Mouse (Mus musculus) monocyte, adult 5-6 weeks (primary cell): ENCODE data around the gene Gm20696. TPM values are rescaled to one million over a fixed set of nuclear protein-coding genes. Genes with fewer than 3 reads are reported as not detected.

Experiments
- ATAC-seq: fragments of 153-309, 156-312 bp; replicated peaks from 2 replicates; pipeline ENCODE4 v1.8.0; 2017; ENCODE audit warnings: mild to moderate bottlenecking; ENCODE audit not compliant: low TSS enrichment, insufficient number of reproducible peaks, severe bottlenecking, poor library complexity, low FRiP score
- total RNA-seq: library from RNA; stranded (forward); fragments of 200-1000, 200-491, 200-594 nt; gene quantifications from 3 replicates; pipeline ENCODE4 v1.2.3, GENCODE M21; 2017

Gm20696 gene
- total RNA-seq, 1 experiment from 2014 or later: 12.8 TPM

GRCm38 (mm10) chr6:99369156-99369555 is 297.4 kb downstream of the Gm20696 start:
- ATAC-seq: no peak

- ATAC-seq: no peak
Measured at GRCm38 (mm10) chr6:99368118-99368753, 298.4 kb downstream of the Gm20696 start.

- no peak for ATAC-seq
Measured at GRCm38 (mm10) chr6:99364545-99364944, 302.1 kb downstream of the Gm20696 start.

GRCm38 (mm10) chr6:99360581-99360980 is 306.0 kb downstream of the Gm20696 start:
- ATAC-seq: no peak

- no peak for ATAC-seq
Measured at GRCm38 (mm10) chr6:99359765-99360499, 306.7 kb downstream of the Gm20696 start.

GRCm38 (mm10) chr6:99359036-99359698 is 307.4 kb downstream of the Gm20696 start:
- ATAC-seq: peak; percentile 22; the same call in 1 of the 2 replicates

- peak; percentile 65; the same call in 1 of the 2 replicates for ATAC-seq
Measured at GRCm38 (mm10) chr6:99357931-99358330, 308.7 kb downstream of the Gm20696 start.

- no peak for ATAC-seq
Measured at GRCm38 (mm10) chr6:99354338-99354737, 312.3 kb downstream of the Gm20696 start.

GRCm38 (mm10) chr6:99353441-99353840 is 313.2 kb downstream of the Gm20696 start:
- ATAC-seq: no peak

GRCm38 (mm10) chr6:99350566-99350965 is 316.0 kb downstream of the Gm20696 start:
- ATAC-seq: no peak

GRCm38 (mm10) chr6:99350156-99350555 is 316.4 kb downstream of the Gm20696 start:
- no peak for ATAC-seq

- ATAC-seq: no peak
Measured at GRCm38 (mm10) chr6:99347836-99348235, 318.8 kb downstream of the Gm20696 start.

GRCm38 (mm10) chr6:99344966-99345365 is 321.6 kb downstream of the Gm20696 start:
- no peak for ATAC-seq

GRCm38 (mm10) chr6:99344357-99344756 is 322.2 kb downstream of the Gm20696 start:
- ATAC-seq: peak; percentile 63

GRCm38 (mm10) chr6:99343815-99344214 is 322.8 kb downstream of the Gm20696 start:
- no peak for ATAC-seq

- peak; percentile 67; the same call in 1 of the 2 replicates for ATAC-seq
Measured at GRCm38 (mm10) chr6:99342416-99342815, 324.2 kb downstream of the Gm20696 start.

GRCm38 (mm10) chr6:99340902-99341301 is 325.7 kb downstream of the Gm20696 start:
- ATAC-seq: no peak

- no peak for ATAC-seq
Measured at GRCm38 (mm10) chr6:99339986-99340721, 326.4 kb downstream of the Gm20696 start.

GRCm38 (mm10) chr6:99339343-99339620 is 327.3 kb downstream of the Gm20696 start:
- no peak for ATAC-seq
